Mouse (Mus musculus) liver, embryonic 14.5 days (tissue): ENCODE measurements at regions not wholly inside any gene's neighbourhood (a gene's known extent, or its start where the extent isn't known, plus 50 kb on each side); places are given as distances from the start of the nearest gene placed in this dataset.

Source experiments
- CTCF ChIP-seq: IDR thresholded peaks from 2 replicates; pipeline ENCODE4 v1.5.1; 2016; ENCODE audit warnings: antibody characterized with exemption, low read depth, control low read depth
- EP300 ChIP-seq: IDR thresholded peaks from 2 replicates; pipeline ENCODE4 v1.6.1; 2016; ENCODE audit warnings: antibody characterized with exemption, low read depth

DNA sequence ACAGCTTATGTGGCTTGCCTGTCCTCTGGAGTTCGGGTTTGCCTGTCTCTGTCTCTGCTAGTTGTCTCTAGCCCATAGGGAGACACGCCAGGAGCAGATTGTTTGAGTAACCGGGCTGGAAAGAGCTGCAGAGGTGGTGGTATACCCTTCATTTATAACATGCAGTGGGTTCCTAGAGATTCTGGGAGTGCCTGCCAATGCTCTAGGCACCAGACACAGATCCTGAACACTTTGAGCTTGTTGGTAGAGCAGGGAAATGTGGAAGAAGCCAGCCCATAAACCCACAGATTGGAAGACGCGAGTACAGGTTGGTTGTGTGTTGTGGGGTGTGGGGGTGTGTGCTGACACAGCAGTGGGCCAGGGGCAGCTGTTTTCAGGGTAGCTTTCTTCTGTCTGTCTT is 255.9 kb downstream of the Diras2 start:
- TF ChIP-seq CTCF: no peak
- TF ChIP-seq EP300: no peak
